10 mouse cellular contexts compared by ENCODE assay signal in the genomic region with DNA sequence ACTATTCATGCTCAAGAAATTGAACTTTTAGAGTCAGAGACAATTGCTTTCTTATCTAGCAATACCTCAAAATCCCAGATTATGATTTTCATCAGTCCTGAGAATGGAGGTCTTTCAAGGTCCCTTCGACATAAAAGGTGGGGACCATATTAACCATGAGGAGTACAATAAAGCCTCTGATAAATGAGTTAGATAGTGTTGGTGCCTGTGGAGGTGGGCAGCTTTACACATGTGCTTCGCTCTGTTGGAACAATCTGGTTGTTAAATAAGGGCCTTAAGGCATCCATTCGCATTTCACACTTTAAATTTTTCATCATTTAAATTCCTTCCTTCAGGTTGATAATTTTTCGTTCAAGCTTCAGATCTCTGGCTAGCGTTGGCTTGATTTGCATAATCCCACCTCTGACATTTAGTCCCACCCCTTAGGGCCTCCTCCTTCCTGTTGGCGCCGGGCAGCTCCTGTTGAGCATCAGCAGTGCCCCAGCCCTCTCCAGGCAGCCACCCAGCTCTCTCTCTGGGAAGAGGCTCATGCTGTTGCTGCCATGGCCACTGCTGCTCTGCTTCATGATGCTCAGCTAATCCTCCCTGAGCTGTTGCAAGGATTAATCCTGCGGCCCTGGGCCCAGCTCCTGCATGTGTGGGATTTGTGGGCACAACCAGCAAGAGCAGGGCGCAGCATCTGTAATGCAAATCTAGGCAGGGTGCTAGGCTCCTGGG. TPM values are rescaled to one million over a fixed set of nuclear protein-coding genes. Genes with fewer than 3 reads are reported as not detected.
A peak's percentile ranks its signal among the peaks of the same experiment; 100 is the strongest.
DNase-seq lines count a peak whose midpoint lies in the region; ATAC-seq lines count a peak whose summit lies in the region.
"Had no signal": no experiment of that assay in that cellular context is flagged by ENCODE, and none has a peak within 500 bp of the region (broad histone marks: within the 10 kb centered on the region; RNA-seq: fewer than 3 reads in every experiment).

No protein-coding gene starts in this region.

- no peak overlapping the region for H3K27ac ChIP-seq in embryonic facial prominence, embryonic 11.5 days (replicated peaks; ENCODE audit: low read depth, low read length)
- 0 out of 2 replicates have a peak overlapping the region, but pooled peaks have one; percentile 16 for H3K27ac ChIP-seq in neural tube, embryonic 14.5 days (ENCODE audit: low read depth, low read length)
- H3K27ac ChIP-seq: heart, adult 2 months had no signal

- no peaks in the 10 kb centered on the region for H3K36me3 ChIP-seq in embryonic facial prominence, embryonic 11.5 days (replicated peaks; ENCODE audit: control insufficient read depth, insufficient read depth, low read depth, low read length)
- no peaks in the 10 kb centered on the region for H3K36me3 ChIP-seq in neural tube, embryonic 14.5 days (ENCODE audit: control insufficient read depth, insufficient read depth, low read length)

- H3K27me3 ChIP-seq in embryonic facial prominence, embryonic 11.5 days (ENCODE audit: control insufficient read depth, insufficient read depth, low read length): no peaks in the 10 kb centered on the region
- no peaks in the 10 kb centered on the region for H3K27me3 ChIP-seq in neural tube, embryonic 14.5 days (ENCODE audit: control insufficient read depth, insufficient read depth, low read length)

- DNase-seq in left cerebral cortex, postnatal 4 days: peak; percentile 52
- no peak for DNase-seq in left cerebral cortex, adult 9 months (ENCODE audit: low spot score in 2 of 2)
- peak; percentile 49 for DNase-seq in embryonic facial prominence, embryonic 11.5 days (ENCODE audit: low spot score)
- peak; percentile 34 to 51 for DNase-seq in layer of hippocampus, adult 18-20 months (ENCODE audit: low spot score in 2 of 2)
- no peak for DNase-seq in kidney, adult 18-20 months
- DNase-seq in thymus, postnatal 25 days: no peak
- no peak for DNase-seq in cerebellum, adult 8-10 months
- DNase-seq: cerebellum, adult 11-12 months; heart, adult 2 months had no signal

- H3K4me1 ChIP-seq in embryonic facial prominence, embryonic 11.5 days (ENCODE audit: control insufficient read depth, insufficient read depth, low read length): 0 out of 2 replicates have a peak, but pooled peaks cover 2% of the 10 kb centered on the region
- no peaks in the 10 kb centered on the region for H3K4me1 ChIP-seq in neural tube, embryonic 14.5 days (ENCODE audit: control insufficient read depth, insufficient read depth, low read length)

- intact Hi-C loops in left cerebral cortex, postnatal 4 days (cut with DNase I): no loop called here

- ATAC-seq in embryonic facial prominence, embryonic 11.5 days (replicated peaks; ENCODE audit: insufficient number of reproducible peaks, low FRiP score, low TSS enrichment, low read depth): peak; percentile 72; the same call in 1 of the 2 replicates
- peak; percentile 54 for ATAC-seq in neural tube, embryonic 14.5 days (ENCODE audit: low read depth)

- peak overlapping the region; percentile 44; the same call in 1 of the 2 replicates for H3K9ac ChIP-seq in embryonic facial prominence, embryonic 11.5 days (replicated peaks; ENCODE audit: low read length)
- 0 out of 2 replicates have a peak overlapping the region, but pooled peaks have one; percentile 11 for H3K9ac ChIP-seq in neural tube, embryonic 14.5 days (replicated peaks; ENCODE audit: low read depth, low read length)

- H3K9me3 ChIP-seq in embryonic facial prominence, embryonic 11.5 days (replicated peaks; ENCODE audit: control insufficient read depth, low read length): no peaks in the 10 kb centered on the region
- H3K9me3 ChIP-seq in neural tube, embryonic 14.5 days (ENCODE audit: control insufficient read depth, low read length): no peaks in the 10 kb centered on the region

- H3K4me3 ChIP-seq in embryonic facial prominence, embryonic 11.5 days (ENCODE audit: low read depth, low read length): no peak overlapping the region
- H3K4me3 ChIP-seq in neural tube, embryonic 14.5 days (ENCODE audit: low read depth, low read length): no peak overlapping the region
- H3K4me3 ChIP-seq: heart, adult 2 months had no signal

- H3K4me2 ChIP-seq in embryonic facial prominence, embryonic 11.5 days (ENCODE audit: low read depth, low read length): no peak overlapping the region
- no peak overlapping the region for H3K4me2 ChIP-seq in neural tube, embryonic 14.5 days (ENCODE audit: low read depth, low read length)

- 17% methylated on average over 9 of the region's 9 CpGs for WGBS in embryonic facial prominence, embryonic 11.5 days
- WGBS in neural tube, embryonic 14.5 days: 22% methylated on average over 9 of the region's 9 CpGs

RNA-seq across cellular contexts. Expression of a gene that starts 25.5 kb away (rescaled TPM):
- total RNA-seq in left cerebral cortex, postnatal 4 days (2021): 10 to 100 TPM; 34.3 to 38.9 TPM
- 0.13 and 0.53 TPM in 2 replicates for polyA plus RNA-seq in embryonic facial prominence, embryonic 11.5 days (2014; fragmentation: Nextera tagmentation; extraction: Ambion mirVana)
- total RNA-seq in layer of hippocampus, adult 18-20 months (2021): 100 to 1,000 TPM; 132 to 138 TPM
- polyA plus RNA-seq in neural tube, embryonic 14.5 days (2014; fragmentation: Nextera tagmentation; extraction: Ambion mirVana): 20.0 and 22.8 TPM in 2 replicates

Comparison
In these comparisons a context has a peak if more than half of its experiments do, and no peak if none do; other contexts are left out.
1. DNase-seq: peak in left cerebral cortex, postnatal 4 days (single experiment), embryonic facial prominence, embryonic 11.5 days (single experiment) and layer of hippocampus, adult 18-20 months (2 of 2); none in left cerebral cortex, adult 9 months (0 of 2), kidney, adult 18-20 months (single experiment), thymus, postnatal 25 days (single experiment) and cerebellum, adult 8-10 months (single experiment).